Mouse (Mus musculus) embryo, embryonic 9.5 days (tissue): ENCODE results near the gene Gm20517.

Experiments
- DNase-seq: peaks from one replicate; pipeline ENCODE4 v3.0.0-alpha.2; 2017; ENCODE audit errors: extremely low spot score

Gene Gm20517

GRCm38 (mm10) chr17:47710036-47710435 is 98.6 kb downstream of the Gm20517 start:
- DNase-seq: no peak

- DNase-seq: no peak
These were observed 100.5 kb downstream of the Gm20517 start for GRCm38 (mm10) chr17:47711883-47712282.

- DNase-seq: no peak
These were observed 101.6 kb downstream of the Gm20517 start for GRCm38 (mm10) chr17:47712889-47713571.

DNA sequence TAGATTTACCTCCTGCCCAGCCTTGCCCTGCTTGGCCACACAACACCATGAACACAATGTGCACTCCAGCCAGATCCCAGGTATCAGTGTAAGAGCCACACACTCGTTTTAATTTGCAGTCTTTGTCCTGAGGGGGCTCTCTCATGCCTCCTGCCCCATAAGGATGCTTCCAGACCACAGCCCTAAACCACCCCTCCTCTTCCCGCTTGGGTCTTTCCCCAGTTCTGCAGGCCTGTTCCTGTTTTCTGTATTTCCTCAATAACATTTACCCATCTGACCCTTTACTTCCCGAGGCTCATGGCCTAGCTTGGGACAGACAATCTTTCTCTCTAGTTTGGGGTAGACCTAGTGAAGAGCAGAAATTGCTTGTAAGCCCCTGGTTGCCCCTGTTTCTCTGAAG is 103.6 kb downstream of the Gm20517 start:
- no peak for DNase-seq

GRCm38 (mm10) chr17:47721183-47721582 is 109.8 kb downstream of the Gm20517 start:
- no peak for DNase-seq

- no peak for DNase-seq
These were observed 115.2 kb downstream of the Gm20517 start, which contains the start of gene Pgc for GRCm38 (mm10) chr17:47726566-47726965. Gene Pgc (plus strand): TSS chr17:47726842.

GRCm38 (mm10) chr17:47730633-47731575 is 119.5 kb downstream of the Gm20517 start:
- no peak for DNase-seq
